ENCODE assay signal across 10 mouse cellular contexts in genomic region chrX:159409253-159409652, GRCm38 (mm10). TPM values are rescaled to one million over a fixed set of nuclear protein-coding genes. Genes with fewer than 3 reads are reported as not detected.
DNase-seq lines count a peak whose midpoint lies in the region; ATAC-seq and TF ChIP-seq lines count a peak whose summit lies in the region.
"Had no signal": no experiment of that assay in that cellular context is flagged by ENCODE, and none has a peak within 500 bp of the region (broad histone marks: within the 10 kb centered on the region; RNA-seq: fewer than 3 reads in every experiment).

No protein-coding gene starts in this region.

- ATAC-seq in heart, postnatal 0 days (ENCODE audit: insufficient read depth, low read depth), result 0 out of 2 replicates have a peak, but pooled peaks have one; percentile 47
- ATAC-seq in heart, embryonic 11.5 days (replicated peaks; ENCODE audit: insufficient number of reproducible peaks, low FRiP score, low TSS enrichment), result no peak
- no peak for ATAC-seq in liver, embryonic 14.5 days (ENCODE audit: insufficient read depth)

- no peaks in the 10 kb centered on the region for H3K4me1 ChIP-seq in heart, postnatal 0 days (ENCODE audit: control insufficient read depth, insufficient read depth)
- no peaks in the 10 kb centered on the region for H3K4me1 ChIP-seq in heart, embryonic 11.5 days (ENCODE audit: control insufficient read depth, insufficient read depth, low read length)
- H3K4me1 ChIP-seq in spleen, adult 2 months (ENCODE audit: control insufficient read depth, insufficient read depth, insufficient read length), result peaks cover 3% of the 10 kb centered on the region; the same call in 1 of the 2 replicates
- H3K4me1 ChIP-seq in liver, embryonic 14.5 days (replicated peaks; ENCODE audit: control insufficient read depth in 2 of 2, insufficient read depth in 2 of 2, low read length in 1 of 2), result no peaks in the 10 kb centered on the region
- H3K4me1 ChIP-seq: embryonic facial prominence, embryonic 15.5 days; neural tube, embryonic 13.5 days had no signal

- H3K9ac ChIP-seq in heart, postnatal 0 days (replicated peaks; ENCODE audit: low read depth, low read length), result no peak overlapping the region
- no peak overlapping the region for H3K9ac ChIP-seq in heart, embryonic 11.5 days (ENCODE audit: low read depth, low read length)
- H3K9ac ChIP-seq in liver, embryonic 14.5 days (replicated peaks), result no peak overlapping the region
- H3K9ac ChIP-seq: embryonic facial prominence, embryonic 15.5 days; neural tube, embryonic 13.5 days had no signal

- no peaks in the 10 kb centered on the region for H3K36me3 ChIP-seq in heart, postnatal 0 days (replicated peaks; ENCODE audit: control insufficient read depth, insufficient read depth, low read length)
- H3K36me3 ChIP-seq in heart, embryonic 11.5 days (ENCODE audit: control insufficient read depth, insufficient read depth, low read length), result no peaks in the 10 kb centered on the region
- H3K36me3 ChIP-seq in spleen, adult 2 months (ENCODE audit: control insufficient read depth, insufficient read depth, low read length), result no peaks in the 10 kb centered on the region
- H3K36me3 ChIP-seq in liver, embryonic 14.5 days (replicated peaks; ENCODE audit: control insufficient read depth, insufficient read depth, low read depth), result no peaks in the 10 kb centered on the region
- H3K36me3 ChIP-seq: embryonic facial prominence, embryonic 15.5 days; neural tube, embryonic 13.5 days had no signal

- no peak overlapping the region for H3K27ac ChIP-seq in heart, postnatal 0 days (ENCODE audit: low read depth)
- no peak overlapping the region for H3K27ac ChIP-seq in heart, embryonic 11.5 days (ENCODE audit: low read depth, low read length)
- H3K27ac ChIP-seq in spleen, adult 2 months (ENCODE audit: insufficient read depth, low read length), result no peak overlapping the region
- no peak overlapping the region for H3K27ac ChIP-seq in liver, embryonic 14.5 days
- H3K27ac ChIP-seq: embryonic facial prominence, embryonic 15.5 days; neural tube, embryonic 13.5 days had no signal

- H3K4me2 ChIP-seq in heart, postnatal 0 days (ENCODE audit: low read depth, low read length), result no peak overlapping the region
- H3K4me2 ChIP-seq in heart, embryonic 11.5 days, result no peak overlapping the region
- H3K4me2 ChIP-seq in liver, embryonic 14.5 days (ENCODE audit: low read depth), result no peak overlapping the region
- H3K4me2 ChIP-seq: embryonic facial prominence, embryonic 15.5 days; neural tube, embryonic 13.5 days had no signal

- peak; percentile 48 for TF ChIP-seq CTCF in heart, postnatal 0 days (IDR thresholded peaks at IDR 0.05; ENCODE audit: low read depth)
- TF ChIP-seq CTCF in spleen, adult 2 months (IDR thresholded peaks at IDR 0.05; ENCODE audit: extremely low read depth, insufficient read depth, insufficient read length, insufficient replicate concordance), result no peak
- peak; percentile 58 for TF ChIP-seq CTCF in liver, embryonic 14.5 days (IDR thresholded peaks at IDR 0.05; ENCODE audit: low read depth)

- TF ChIP-seq EP300 in heart, postnatal 0 days (IDR thresholded peaks at IDR 0.05; ENCODE audit: low read depth), result no peak
- no peak for TF ChIP-seq EP300 in liver, embryonic 14.5 days (IDR thresholded peaks at IDR 0.05; ENCODE audit: low read depth)

- H3K27me3 ChIP-seq in heart, postnatal 0 days (ENCODE audit: control insufficient read depth, insufficient read depth, low read length), result peaks cover 4% of the 10 kb centered on the region
- peaks cover 4% of the 10 kb centered on the region for H3K27me3 ChIP-seq in heart, embryonic 11.5 days (ENCODE audit: control insufficient read depth, insufficient read depth, low read length)
- H3K27me3 ChIP-seq in spleen, adult 2 months (ENCODE audit: control insufficient read depth, insufficient read depth, low read length), result peaks cover 2% of the 10 kb centered on the region; the same call in 1 of the 2 replicates
- H3K27me3 ChIP-seq in liver, embryonic 14.5 days (ENCODE audit: control insufficient read depth, insufficient read depth, low read length), result peaks cover 8% of the 10 kb centered on the region
- H3K27me3 ChIP-seq: neural tube, embryonic 13.5 days had no signal

- H3K9me3 ChIP-seq in heart, postnatal 0 days (replicated peaks; ENCODE audit: control insufficient read depth, low read length), result no peaks in the 10 kb centered on the region
- H3K9me3 ChIP-seq in heart, embryonic 11.5 days (replicated peaks; ENCODE audit: control insufficient read depth, low read length), result no peaks in the 10 kb centered on the region
- no peaks in the 10 kb centered on the region for H3K9me3 ChIP-seq in liver, embryonic 14.5 days (ENCODE audit: control insufficient read depth, low read length)
- H3K9me3 ChIP-seq: embryonic facial prominence, embryonic 15.5 days; neural tube, embryonic 13.5 days had no signal

- TF ChIP-seq POLR2A in spleen, adult 2 months (IDR thresholded peaks at IDR 0.05; ENCODE audit: low read depth, low read length), result no peak

- WGBS in heart, postnatal 0 days, result 29% methylated on average over 4 of the region's 4 CpGs
- WGBS in heart, embryonic 11.5 days (ENCODE audit: insufficient replicate concordance), result 24% methylated on average over 4 of the region's 4 CpGs
- 25% methylated on average over 4 of the region's 4 CpGs for WGBS in spleen, adult 2 months
- WGBS in liver, embryonic 14.5 days (ENCODE audit: insufficient replicate concordance), result 7% methylated on average over 4 of the region's 4 CpGs

- DNase-seq in heart, postnatal 0 days (ENCODE audit: low spot score), result peak; percentile 11
- DNase-seq in spleen, adult 2 months (ENCODE audit: low read depth in 1 of 2, low spot score in 2 of 2), result peak; percentile 6 to 11
- no peak for DNase-seq in spleen, postnatal 14 days (ENCODE audit: low spot score in 2 of 2)
- peak; percentile 26 to 48 for DNase-seq in cerebellum, adult 18-20 months
- peak in 2 of 3 experiments; percentile 3 to 4 for DNase-seq in liver, embryonic 14.5 days (ENCODE audit: low read depth in 3 of 3, low spot score in 3 of 3)
- DNase-seq in ovary, postnatal 36 days (ENCODE audit: low spot score), result no peak
- DNase-seq in urinary bladder, postnatal 25 days (ENCODE audit: low spot score), result no peak

- H3K4me3 ChIP-seq in heart, postnatal 0 days (ENCODE audit: low read depth, low read length), result no peak overlapping the region
- no peak overlapping the region for H3K4me3 ChIP-seq in heart, embryonic 11.5 days (ENCODE audit: low read depth, low read length)
- H3K4me3 ChIP-seq in spleen, adult 2 months (ENCODE audit: extremely low read depth, insufficient read depth, insufficient read length), result no peak overlapping the region
- no peak overlapping the region for H3K4me3 ChIP-seq in liver, embryonic 14.5 days (ENCODE audit: insufficient read depth in 1 of 2, low read depth in 2 of 2, low read length in 2 of 2)
- H3K4me3 ChIP-seq: embryonic facial prominence, embryonic 15.5 days; neural tube, embryonic 13.5 days had no signal

RNA-seq across cellular contexts. Expression of gene Map7d2, which starts 5.1 kb away (rescaled TPM):
- 0.04 TPM in 1 of 2 replicates, not detected in the other for total RNA-seq in heart, postnatal 0 days (2014; rRNA removed; ENCODE audit: low replicate concordance)
- 0.53 and 0.56 TPM in 2 replicates for polyA plus RNA-seq in heart, postnatal 0 days (2015; fragmentation: Nextera tagmentation; extraction: Ambion mirVana)
- 0.40 and 1.2 TPM in 2 replicates for polyA plus RNA-seq in heart, embryonic 11.5 days (2014; fragmentation: Nextera tagmentation; extraction: Ambion mirVana)
- not detected in 2 replicates for polyA plus RNA-seq in spleen, adult 2 months (2012; rRNA removed)
- 0.02 TPM in 1 of 2 replicates, not detected in the other for polyA plus RNA-seq in liver, embryonic 14.5 days (2012; rRNA removed)
- not detected in 2 replicates for polyA plus RNA-seq in liver, embryonic 14.5 days (2014; fragmentation: Nextera tagmentation; extraction: Ambion mirVana)

RNA-seq across cellular contexts. Expression of gene Eif1ax, which starts 37.3 kb away (rescaled TPM):
- 17.5 and 23.6 TPM in 2 replicates for total RNA-seq in heart, postnatal 0 days (2014; rRNA removed; ENCODE audit: low replicate concordance)
- 84.3 and 96.7 TPM in 2 replicates for polyA plus RNA-seq in heart, postnatal 0 days (2015; fragmentation: Nextera tagmentation; extraction: Ambion mirVana)
- polyA plus RNA-seq in heart, embryonic 11.5 days (2014; fragmentation: Nextera tagmentation; extraction: Ambion mirVana), result 107 and 108 TPM in 2 replicates
- polyA plus RNA-seq in spleen, adult 2 months (2012; rRNA removed), result 33.0 and 37.5 TPM in 2 replicates
- polyA plus RNA-seq in liver, embryonic 14.5 days (2012; rRNA removed), result 6.4 and 66.9 TPM in 2 replicates
- 74.5 and 75.5 TPM in 2 replicates for polyA plus RNA-seq in liver, embryonic 14.5 days (2014; fragmentation: Nextera tagmentation; extraction: Ambion mirVana)

Comparison
In these comparisons a context has a peak if more than half of its experiments do, and no peak if none do; other contexts are left out.
1. DNase-seq: peak in heart, postnatal 0 days (single experiment), spleen, adult 2 months (2 of 2), cerebellum, adult 18-20 months (2 of 2) and liver, embryonic 14.5 days (2 of 3); none in spleen, postnatal 14 days (0 of 2), ovary, postnatal 36 days (single experiment) and urinary bladder, postnatal 25 days (single experiment).